Mouse (Mus musculus) ES-Bruce4 (cell line): Measurements from ENCODE around the gene Lhx8. TPM values are rescaled to one million over a fixed set of nuclear protein-coding genes. Genes with fewer than 3 reads are reported as not detected.

Experiments
- H3K27ac ChIP-seq: 2 replicates; pipeline ENCODE4 v1.5.1; 2012; ENCODE audit warnings: low read length, inconsistent platforms; ENCODE audit not compliant: insufficient read depth
- H3K27me3 ChIP-seq: 2 replicates; pipeline ENCODE4 v1.6.1; 2012; ENCODE audit warnings: mild to moderate bottlenecking, low read length, inconsistent platforms; ENCODE audit not compliant: control insufficient read depth, poor library complexity, insufficient read depth, severe bottlenecking
- H3K36me3 ChIP-seq: 2 replicates; pipeline ENCODE4 v1.6.1; 2012; ENCODE audit warnings: inconsistent platforms, mild to moderate bottlenecking, low read length, moderate library complexity; ENCODE audit not compliant: control insufficient read depth, poor library complexity, insufficient read depth, severe bottlenecking
- H3K4me1 ChIP-seq: one replicate; pipeline ENCODE4 v1.8.1; 2011; ENCODE audit warnings: low read length; ENCODE audit not compliant: control insufficient read depth, insufficient read depth
- H3K4me3 ChIP-seq: 2 replicates; pipeline ENCODE4 v1.5.1; 2011; ENCODE audit warnings: low read depth, mild to moderate bottlenecking, low read length
- H3K9ac ChIP-seq: 2 replicates; pipeline ENCODE4 v1.6.1; 2012; ENCODE audit warnings: low read depth, mild to moderate bottlenecking, inconsistent platforms; ENCODE audit not compliant: poor library complexity, severe bottlenecking
- H3K9me3 ChIP-seq: replicated peaks from 2 replicates; pipeline ENCODE4 v1.6.1; 2012; ENCODE audit warnings: mild to moderate bottlenecking, low read length, inconsistent platforms; ENCODE audit not compliant: control insufficient read depth, poor library complexity, insufficient read depth, severe bottlenecking
- CTCF ChIP-seq: IDR thresholded peaks from one replicate; pipeline ENCODE4 v1.8.1; 2011; ENCODE audit warnings: low read depth, low read length
- EP300 ChIP-seq: IDR thresholded peaks from 2 replicates; pipeline ENCODE4 v1.6.1; 2011; ENCODE audit warnings: low read depth, low read length; ENCODE audit not compliant: insufficient read depth
- POLR2A ChIP-seq: IDR thresholded peaks from one replicate; pipeline ENCODE4 v1.8.1; 2011; ENCODE audit warnings: low read length; ENCODE audit not compliant: insufficient read depth
- polyA plus RNA-seq: library from polyadenylated mRNA; stranded (reverse); fragments of >200 nt; gene quantifications from 2 replicates; pipeline ENCODE4 v1.2.4, GENCODE M21; 2011; ENCODE audit warnings: low read depth; ENCODE audit not compliant: missing spikeins, insufficient read depth, insufficient read length

Lhx8 gene
- polyA plus RNA-seq, 1 experiment = not detected

- H3K9ac ChIP-seq = no peak overlapping the region
Measured at GRCm38 (mm10) chr3:154301102-154301501, 29.4 kb downstream of the Lhx8 start.

GRCm38 (mm10) chr3:154300006-154300405, 30.5 kb downstream of the Lhx8 start:
- H3K4me1 ChIP-seq = no peaks in the 10 kb centered on the region
- H3K27ac ChIP-seq = no peak overlapping the region
- H3K9ac ChIP-seq = no peak overlapping the region
- no peaks in the 10 kb centered on the region for H3K9me3 ChIP-seq
- no peak for TF ChIP-seq POLR2A
- TF ChIP-seq EP300 = no peak
- TF ChIP-seq CTCF = no peak
- no peaks in the 10 kb centered on the region for H3K27me3 ChIP-seq
- H3K36me3 ChIP-seq = no peaks in the 10 kb centered on the region
- no peak overlapping the region for H3K4me3 ChIP-seq

More at GRCm38 (mm10) chr3:154301102-154301501, 29.4 kb downstream of the Lhx8 start:
- H3K36me3 ChIP-seq = no peaks in the 10 kb centered on the region
- no peaks in the 10 kb centered on the region for H3K27me3 ChIP-seq
- H3K4me3 ChIP-seq = no peak overlapping the region
- TF ChIP-seq EP300 (no peak), CTCF (no peak), POLR2A (no peak)
- H3K9me3 ChIP-seq = no peaks in the 10 kb centered on the region
- no peak overlapping the region for H3K27ac ChIP-seq
- H3K4me1 ChIP-seq = no peaks in the 10 kb centered on the region

GRCm38 (mm10) chr3:154298490-154298889, 32.0 kb downstream of the Lhx8 start:
- no peak overlapping the region for H3K4me3 ChIP-seq
- no peaks in the 10 kb centered on the region for H3K4me1 ChIP-seq
- no peaks in the 10 kb centered on the region for H3K9me3 ChIP-seq
- H3K36me3 ChIP-seq = no peaks in the 10 kb centered on the region
- H3K27ac ChIP-seq = no peak overlapping the region
- TF ChIP-seq CTCF (no peak), POLR2A (no peak), EP300 (no peak)
- no peaks in the 10 kb centered on the region for H3K27me3 ChIP-seq
- no peak overlapping the region for H3K9ac ChIP-seq

- Histone ChIP-seq H3K4me3 (no peak overlapping the region), H3K36me3 (no peaks in the 10 kb centered on the region), H3K27ac (no peak overlapping the region), H3K9me3 (no peaks in the 10 kb centered on the region), H3K27me3 (no peaks in the 10 kb centered on the region), H3K4me1 (no peaks in the 10 kb centered on the region), H3K9ac (no peak overlapping the region)
- TF ChIP-seq CTCF = no peak
- no peak for TF ChIP-seq EP300
- no peak for TF ChIP-seq POLR2A
Measured at GRCm38 (mm10) chr3:154297499-154297898, 33.0 kb downstream of the Lhx8 start.

- Histone ChIP-seq H3K27ac (no peak overlapping the region), H3K9me3 (no peaks in the 10 kb centered on the region), H3K36me3 (no peaks in the 10 kb centered on the region), H3K9ac (no peak overlapping the region), H3K4me1 (no peaks in the 10 kb centered on the region), H3K4me3 (no peak overlapping the region), H3K27me3 (no peaks in the 10 kb centered on the region)
- TF ChIP-seq EP300 (no peak), CTCF (no peak), POLR2A (no peak)
Measured at GRCm38 (mm10) chr3:154294924-154295834, 35.3 kb downstream of the Lhx8 start.

GRCm38 (mm10) chr3:154293839-154294490, 36.5 kb downstream of the Lhx8 start:
- no peaks in the 10 kb centered on the region for H3K27me3 ChIP-seq
- no peak overlapping the region for H3K27ac ChIP-seq
- no peaks in the 10 kb centered on the region for H3K36me3 ChIP-seq
- no peak for TF ChIP-seq POLR2A
- TF ChIP-seq EP300 = no peak
- no peak for TF ChIP-seq CTCF
- H3K9ac ChIP-seq = no peak overlapping the region
- H3K9me3 ChIP-seq = no peaks in the 10 kb centered on the region
- no peaks in the 10 kb centered on the region for H3K4me1 ChIP-seq
- H3K4me3 ChIP-seq = no peak overlapping the region
